Mouse (Mus musculus): ENCODE data around the gene Acad11.

Gene Acad11

GRCm38 (mm10) chr9:104063244-104063961 is at the start of gene Acad11:
TSS of gene Acad11 (plus strand) at chr9:104063377.
- DNase-seq (ENCODE audit: low spot score): peak; percentile 91

DNA sequence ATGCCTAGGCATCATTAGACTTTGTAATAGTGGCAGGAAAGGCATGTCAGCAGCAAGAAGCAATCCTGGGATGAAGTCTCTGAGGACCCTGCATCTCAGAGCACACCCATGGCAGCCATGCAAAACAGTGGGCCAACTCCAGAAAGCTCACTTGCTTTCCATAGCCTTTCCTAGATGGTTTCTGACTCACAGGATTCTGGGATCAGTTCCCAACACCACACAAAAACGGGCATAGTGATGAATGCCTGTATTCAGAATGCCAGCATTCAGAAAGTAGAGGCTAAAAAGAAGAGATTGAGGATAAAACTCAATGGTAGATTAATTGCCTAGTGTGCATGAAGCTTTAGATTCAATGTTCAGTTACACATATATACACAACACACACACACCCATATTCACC is 48.7 kb upstream of the Acad11 start:
- no peak for DNase-seq (ENCODE audit: low spot score)

- DNase-seq (ENCODE audit: low spot score): no peak
Observed at GRCm38 (mm10) chr9:104021026-104021425, 42.2 kb upstream of the Acad11 start.

- no peak for DNase-seq (ENCODE audit: low spot score)
Observed at GRCm38 (mm10) chr9:104027186-104027585, 36.0 kb upstream of the Acad11 start.

DNA sequence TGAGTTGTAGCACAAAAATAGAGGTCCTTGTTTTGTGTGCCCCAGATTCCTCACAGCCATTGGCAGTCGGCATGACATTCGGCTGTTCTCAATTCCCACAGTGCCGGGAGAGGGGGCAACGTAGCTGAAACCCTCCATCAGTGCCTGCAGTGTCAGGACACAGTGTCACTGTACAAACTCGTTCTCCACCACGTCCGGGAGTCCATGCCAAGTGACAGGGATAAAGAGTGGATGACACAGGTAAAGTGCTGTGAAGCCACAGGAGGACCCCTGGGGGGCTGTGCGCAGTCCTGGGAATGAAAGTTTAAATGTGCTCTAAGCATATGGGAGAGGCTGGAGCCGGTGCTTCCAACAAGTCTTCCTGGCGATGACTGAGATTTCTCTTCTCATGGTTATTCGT is 33.3 kb upstream of the Acad11 start:
- DNase-seq (ENCODE audit: low spot score): no peak

DNA sequence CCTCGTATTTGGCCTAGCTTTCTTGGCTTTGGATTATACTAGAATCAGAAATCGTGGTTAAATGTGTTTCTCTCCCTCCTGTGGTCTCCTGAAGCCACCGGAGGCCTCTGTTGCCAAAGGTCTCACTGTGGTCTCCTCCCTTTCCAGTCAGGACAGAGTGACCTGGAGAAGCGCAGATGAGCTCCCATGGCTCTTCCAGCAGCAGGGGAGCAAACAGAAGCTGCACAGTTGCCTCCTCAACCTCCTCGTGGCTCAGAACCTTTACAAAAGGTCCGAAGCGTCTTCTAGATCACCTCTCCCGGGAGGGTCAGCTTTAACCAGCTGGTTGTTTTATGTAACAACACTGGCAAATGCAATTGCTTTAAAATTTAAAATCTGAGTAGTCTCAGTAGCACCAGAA is 28.9 kb upstream of the Acad11 start:
- no peak for DNase-seq (ENCODE audit: low spot score)

DNA sequence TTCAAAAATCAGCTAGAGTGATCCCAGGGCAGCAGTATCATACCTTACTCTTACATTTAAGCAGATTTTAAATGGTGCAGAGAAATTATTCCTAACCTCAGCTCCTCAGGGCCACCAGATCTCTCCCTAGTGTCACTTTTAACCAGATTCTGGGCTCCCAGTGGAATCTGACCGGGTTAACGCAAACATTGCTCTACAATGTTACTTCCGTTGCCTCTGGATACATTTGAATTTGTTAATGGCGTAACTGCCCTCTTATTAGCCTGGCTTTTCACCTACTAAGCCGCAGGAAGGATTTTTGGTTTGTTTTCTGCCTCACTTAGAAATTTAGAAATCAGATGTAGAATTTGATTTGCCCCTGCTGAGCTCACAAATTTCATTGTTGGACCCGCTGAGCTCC is 28.5 kb upstream of the Acad11 start:
- DNase-seq (ENCODE audit: low spot score): no peak

DNA sequence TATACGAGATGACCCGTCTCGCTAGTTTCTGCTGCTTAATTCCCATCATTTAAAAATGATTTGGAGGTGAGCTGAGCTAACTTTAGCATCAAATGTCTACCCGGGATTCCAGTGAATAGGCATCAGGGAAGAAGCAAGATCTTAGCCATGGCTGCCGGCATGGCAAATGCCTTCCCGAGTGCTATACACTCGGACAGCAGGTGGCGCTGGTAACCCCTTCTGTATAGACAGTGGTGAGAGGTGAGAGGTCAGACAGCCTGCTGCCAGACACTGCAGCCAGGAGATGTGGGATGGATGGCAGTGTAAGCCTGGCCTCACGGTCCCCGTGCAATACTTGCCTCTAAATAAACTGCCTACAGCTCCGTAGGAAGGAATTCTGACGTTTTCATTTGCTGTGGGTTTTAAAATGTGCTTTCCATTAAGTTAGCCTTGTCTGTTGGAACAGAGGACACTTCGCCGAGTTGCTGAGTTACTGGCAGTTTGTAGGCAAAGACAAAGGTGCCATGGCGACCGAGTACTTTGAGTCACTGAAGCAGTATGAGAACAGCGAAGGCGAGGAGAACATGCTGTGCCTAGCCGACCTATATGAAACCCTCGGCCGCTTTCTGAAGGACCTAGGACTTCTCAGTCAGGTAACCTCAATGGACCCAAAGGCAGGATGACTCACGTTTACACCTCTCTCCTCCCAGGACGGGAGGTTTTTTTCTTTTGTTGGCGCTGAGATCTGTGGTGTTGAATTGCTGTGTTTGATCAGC is 27.7 kb upstream of the Acad11 start:
- peak; percentile 40 for DNase-seq (ENCODE audit: low spot score)

DNA sequence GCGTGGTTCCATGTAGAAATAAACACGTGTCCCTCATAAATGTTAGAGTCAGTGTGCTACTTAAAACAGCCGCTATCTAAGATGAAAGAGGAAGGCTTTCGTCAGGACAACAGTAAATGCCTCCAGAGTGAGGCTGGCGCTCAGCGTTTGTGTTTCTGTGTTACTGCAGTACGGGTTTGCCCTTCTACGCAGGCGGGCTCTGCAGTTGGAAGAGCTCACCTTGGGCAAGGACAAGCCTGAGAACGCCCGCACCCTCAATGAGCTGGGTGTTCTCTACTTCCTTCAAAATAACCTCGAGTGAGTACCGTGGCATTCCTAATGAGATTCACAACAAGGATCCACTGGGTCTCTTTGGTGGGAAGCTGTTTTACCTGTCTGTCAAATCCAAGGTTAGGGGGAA is 24.9 kb upstream of the Acad11 start:
- DNase-seq (ENCODE audit: low spot score): no peak

DNA sequence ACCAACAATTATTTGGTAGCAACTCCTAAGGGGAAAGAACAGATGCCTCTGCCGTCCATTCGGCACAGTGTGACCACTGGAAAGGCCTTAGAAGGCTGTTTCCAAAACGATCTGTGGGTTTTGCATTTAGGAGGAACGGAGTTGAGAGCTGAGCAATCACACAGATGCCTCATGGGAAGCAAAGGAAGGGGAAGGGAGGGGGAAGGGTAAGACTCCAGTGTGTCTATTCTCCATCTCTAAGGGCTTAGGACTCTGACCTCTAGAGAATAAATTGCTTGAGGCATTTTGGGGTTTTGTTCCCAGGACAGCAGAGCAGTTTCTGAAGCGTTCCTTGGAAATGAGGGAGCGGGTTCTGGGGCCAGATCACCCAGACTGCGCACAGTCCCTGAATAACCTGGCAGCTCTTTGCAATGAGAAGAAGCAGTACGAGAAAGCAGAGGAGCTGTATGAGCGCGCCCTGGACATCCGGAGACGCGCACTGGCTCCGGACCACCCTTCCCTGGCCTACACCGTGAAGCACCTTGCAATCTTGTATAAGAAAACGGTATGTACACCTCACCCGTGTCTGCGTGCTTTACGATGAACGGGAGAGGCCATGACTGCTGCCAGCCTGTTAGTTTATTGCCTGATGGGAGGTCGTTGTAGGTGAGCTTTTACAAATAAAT is 24.0 kb upstream of the Acad11 start:
- no peak for DNase-seq (ENCODE audit: low spot score)

GRCm38 (mm10) chr9:104039742-104040141 is 23.4 kb upstream of the Acad11 start:
- no peak for DNase-seq (ENCODE audit: low spot score)

DNA sequence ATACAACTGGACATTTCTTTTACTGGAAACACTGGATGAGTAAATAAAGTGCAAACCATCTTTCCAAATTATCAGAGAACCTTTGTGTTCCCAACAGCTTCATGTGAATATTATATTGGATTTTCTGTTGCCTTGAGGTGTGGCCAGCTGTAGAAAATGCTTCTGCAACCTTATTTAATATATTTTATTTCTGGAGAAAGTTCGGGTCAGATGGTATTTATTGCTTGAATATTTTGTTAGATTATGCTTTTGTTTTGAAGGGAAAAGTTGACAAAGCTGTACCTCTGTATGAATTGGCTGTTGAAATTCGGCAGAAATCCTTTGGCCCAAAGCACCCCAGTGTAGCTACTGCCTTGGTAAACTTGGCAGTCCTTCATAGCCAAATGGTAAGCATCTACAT is 22.8 kb upstream of the Acad11 start, which contains the start of gene Gm28305:
Gm28305 (plus strand) TSS at position 301 of the 400 bp plus-strand sequence.
- no peak for DNase-seq (ENCODE audit: low spot score)

GRCm38 (mm10) chr9:104043676-104044075 is 19.5 kb upstream of the Acad11 start:
- DNase-seq (ENCODE audit: low spot score): no peak

DNA sequence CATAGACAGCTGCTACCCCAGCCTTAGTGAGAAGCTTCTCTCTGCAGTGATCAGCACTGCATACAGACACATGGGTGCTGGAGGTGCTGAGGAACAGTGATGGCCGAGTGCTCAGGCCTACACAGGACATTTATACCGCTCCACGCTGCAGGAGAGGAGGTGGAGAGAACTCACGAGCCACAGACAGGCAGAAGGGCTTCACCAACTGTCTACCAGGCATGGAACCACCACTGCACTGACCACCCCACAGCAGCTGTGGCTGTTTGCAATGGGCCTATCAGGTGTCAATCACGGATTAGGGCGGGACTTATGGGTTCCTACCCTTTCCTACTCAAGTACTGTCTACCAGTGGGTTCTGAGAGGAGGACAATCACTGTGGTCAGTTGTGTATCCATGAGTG is 12.1 kb upstream of the Acad11 start:
- no peak for DNase-seq (ENCODE audit: low spot score)

- DNase-seq (ENCODE audit: low spot score): no peak
Observed at GRCm38 (mm10) chr9:104062430-104063243, 540 bp upstream of the Acad11 start, which contains the start of gene Uba5. TSS of gene Uba5 (minus strand) at chr9:104063134.

- no peak for DNase-seq (ENCODE audit: low spot score)
Observed at GRCm38 (mm10) chr9:104064571-104064970, 1.4 kb downstream of the Acad11 start.

- no peak for DNase-seq (ENCODE audit: low spot score)
Observed at GRCm38 (mm10) chr9:104070241-104070640, 7.1 kb downstream of the Acad11 start.

- no peak for DNase-seq (ENCODE audit: low spot score)
Observed at GRCm38 (mm10) chr9:104070863-104071604, 7.9 kb downstream of the Acad11 start.

DNA sequence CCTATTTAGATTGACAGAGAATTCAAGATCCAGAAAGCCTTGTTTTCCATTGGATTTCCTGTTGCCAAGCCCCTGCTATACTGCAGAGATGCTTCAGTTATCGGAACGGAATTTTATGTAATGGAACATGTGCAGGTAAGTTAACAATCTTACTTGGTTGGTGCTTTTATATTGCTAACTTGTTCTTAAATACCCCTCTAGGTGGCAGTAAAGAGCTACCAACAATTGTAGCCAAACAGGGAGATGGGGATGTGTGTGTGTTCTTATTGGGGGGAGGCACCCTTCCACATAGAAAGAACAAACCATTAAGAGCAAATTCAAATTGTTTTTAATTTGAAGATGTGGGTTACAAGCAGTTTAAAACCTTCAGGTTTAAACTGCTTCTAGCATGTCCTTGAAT is 12.6 kb downstream of the Acad11 start:
- DNase-seq (ENCODE audit: low spot score): no peak

DNA sequence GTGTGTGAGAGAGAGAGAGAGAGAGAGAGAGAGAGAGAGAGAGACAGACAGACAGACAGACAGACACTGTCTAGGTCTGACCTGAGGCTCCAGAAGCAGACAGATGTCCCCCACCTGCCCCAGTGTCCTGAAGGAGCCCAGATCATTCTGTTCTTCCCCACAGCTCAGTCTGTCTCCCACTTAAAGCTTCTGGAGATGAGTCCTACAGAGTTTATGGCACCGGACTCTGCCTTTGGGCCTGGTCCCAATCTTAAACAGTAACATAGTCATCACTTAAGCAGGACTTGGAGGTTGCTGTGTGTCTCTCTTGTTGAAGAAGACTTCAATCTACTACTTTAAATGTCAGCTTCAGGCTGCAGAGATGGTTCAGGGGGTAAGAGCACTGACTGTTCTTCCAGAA is 15.6 kb downstream of the Acad11 start:
- DNase-seq (ENCODE audit: low spot score): no peak

DNA sequence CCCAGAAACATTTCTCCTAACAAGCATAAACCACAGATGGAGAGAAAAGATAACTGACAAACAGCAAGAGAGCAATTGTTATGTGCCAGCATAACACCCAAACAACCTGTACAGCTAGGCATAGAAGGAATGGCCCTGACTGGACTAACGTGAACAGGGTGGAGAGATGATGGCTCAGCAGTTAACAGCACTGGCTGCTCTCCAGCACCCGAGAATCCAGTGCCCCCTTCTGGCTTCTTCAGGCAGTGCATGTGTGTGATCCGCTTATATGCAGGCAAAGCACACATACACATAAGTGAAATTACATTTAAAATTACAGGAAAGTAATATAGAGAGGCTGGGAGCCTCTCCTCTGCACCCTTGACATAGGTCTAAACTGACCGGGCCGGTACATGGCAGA is 16.2 kb downstream of the Acad11 start:
- DNase-seq (ENCODE audit: low spot score): no peak

All from layer of hippocampus, adult 9-10 months (tissue).